Mouse (Mus musculus) right cerebral cortex, postnatal 10 days (tissue): Measurements from ENCODE around the gene Snd1.
A peak's percentile ranks its signal among the peaks of the same experiment; 100 is the strongest.

Experiments
- DNase-seq, 2 experiments: peaks; one replicate each; pipeline ENCODE4 v3.0.0; 2021; ENCODE audit warnings: low spot score in 2 of 2

Gene Snd1

GRCm38 (mm10) chr6:28474839-28475238, at the start of gene Snd1:
TSS of gene Snd1 (plus strand) at chr6:28475139.
- no peak for DNase-seq

GRCm38 (mm10) chr6:28427096-28427839, 47.7 kb upstream of the Snd1 start, which contains the start of gene Fscn3:
TSS of gene Fscn3 (plus strand) at chr6:28427789.
- DNase-seq = no peak

GRCm38 (mm10) chr6:28428290-28428689, 46.6 kb upstream of the Snd1 start, which contains the start of gene Gcc1:
TSS of gene Gcc1 (minus strand) at chr6:28428390.
- DNase-seq = no peak

GRCm38 (mm10) chr6:28429870-28430269, 45.1 kb upstream of the Snd1 start:
- no peak for DNase-seq

- DNase-seq = no peak
These were observed 44.0 kb upstream of the Snd1 start for GRCm38 (mm10) chr6:28430795-28431537.

GRCm38 (mm10) chr6:28431538-28431855, 43.4 kb upstream of the Snd1 start:
- DNase-seq = no peak

- DNase-seq = no peak
These were observed 27.0 kb upstream of the Snd1 start for GRCm38 (mm10) chr6:28447937-28448336.

- no peak for DNase-seq
These were observed 25.7 kb upstream of the Snd1 start, which contains the start of gene Pax4 for GRCm38 (mm10) chr6:28449253-28449652. TSS of gene Pax4 (minus strand) at chr6:28449353.

GRCm38 (mm10) chr6:28450481-28450880, 24.5 kb upstream of the Snd1 start:
- no peak for DNase-seq

GRCm38 (mm10) chr6:28450977-28451376, 24.0 kb upstream of the Snd1 start:
- no peak for DNase-seq

GRCm38 (mm10) chr6:28459221-28459668, 15.7 kb upstream of the Snd1 start:
- DNase-seq = no peak

- peak; percentile 39 to 64 for DNase-seq
These were observed 14.4 kb upstream of the Snd1 start for GRCm38 (mm10) chr6:28460534-28460933.

- no peak for DNase-seq
These were observed 10.3 kb upstream of the Snd1 start for GRCm38 (mm10) chr6:28464630-28465029.

GRCm38 (mm10) chr6:28470017-28470602, 4.8 kb upstream of the Snd1 start:
- DNase-seq = no peak

- no peak for DNase-seq
These were observed 4.3 kb upstream of the Snd1 start for GRCm38 (mm10) chr6:28470621-28471020.

GRCm38 (mm10) chr6:28471284-28472035, 3.5 kb upstream of the Snd1 start:
- no peak for DNase-seq

GRCm38 (mm10) chr6:28474211-28474610, 728 bp upstream of the Snd1 start:
- DNase-seq = no peak

- DNase-seq = peak; percentile 99 to 100
These were observed 5.2 kb downstream of the Snd1 start for GRCm38 (mm10) chr6:28479865-28480751.

GRCm38 (mm10) chr6:28480752-28481492, 6.0 kb downstream of the Snd1 start:
- no peak for DNase-seq

GRCm38 (mm10) chr6:28482711-28483315, 7.9 kb downstream of the Snd1 start:
- no peak for DNase-seq
